Mouse (Mus musculus): ENCODE results near the gene Gm4187. TPM values are rescaled to one million over a fixed set of nuclear protein-coding genes. Genes with fewer than 3 reads are reported as not detected.

Gene Gm4187
- polyA plus RNA-seq (2015; fragmentation: Nextera tagmentation; extraction: Ambion mirVana) = not detected in 2 replicates

GRCm38 (mm10) chr7:22329617-22330016, at the start of gene Gm4187:
TSS of gene Gm4187 (minus strand) at chr7:22329717.

GRCm38 (mm10) chr7:22370939-22371338, 41.4 kb upstream of the Gm4187 start, which contains the start of gene Gm8660:
TSS of gene Gm8660 (minus strand) at chr7:22371039.

Other genes starting within 250 kb of the Gm4187 start
- gene Gm16451, start 211.5 kb downstream of the Gm4187 start, polyA plus RNA-seq (2015; fragmentation: Nextera tagmentation; extraction: Ambion mirVana) = not detected in 2 replicates
- gene Gm10666, start 195.0 kb downstream of the Gm4187 start, polyA plus RNA-seq (2015; fragmentation: Nextera tagmentation; extraction: Ambion mirVana) = not detected in 2 replicates
- not detected in 2 replicates for gene Vmn1r142, start 165.7 kb downstream of the Gm4187 start, polyA plus RNA-seq (2015; fragmentation: Nextera tagmentation; extraction: Ambion mirVana)
- gene Vmn1r143, start 140.3 kb downstream of the Gm4187 start, polyA plus RNA-seq (2015; fragmentation: Nextera tagmentation; extraction: Ambion mirVana) = not detected in 2 replicates
- not detected in 2 replicates for gene Gm8653, start 128.5 kb downstream of the Gm4187 start, polyA plus RNA-seq (2015; fragmentation: Nextera tagmentation; extraction: Ambion mirVana)
- not detected in 2 replicates for gene Gm8453, start 100.2 kb downstream of the Gm4187 start, polyA plus RNA-seq (2015; fragmentation: Nextera tagmentation; extraction: Ambion mirVana)
- gene Gm8660, start 41.3 kb upstream of the Gm4187 start, polyA plus RNA-seq (2015; fragmentation: Nextera tagmentation; extraction: Ambion mirVana) = not detected in 2 replicates
- not detected in 2 replicates for gene Vmn1r148, start 83.9 kb upstream of the Gm4187 start, polyA plus RNA-seq (2015; fragmentation: Nextera tagmentation; extraction: Ambion mirVana)
- not detected in 2 replicates for gene Vmn1r149, start 108.5 kb upstream of the Gm4187 start, polyA plus RNA-seq (2015; fragmentation: Nextera tagmentation; extraction: Ambion mirVana)
- not detected in 2 replicates for gene Gm10665, start 134.4 kb upstream of the Gm4187 start, polyA plus RNA-seq (2015; fragmentation: Nextera tagmentation; extraction: Ambion mirVana)
- not detected in 2 replicates for gene Vmn1r151, start 170.0 kb upstream of the Gm4187 start, polyA plus RNA-seq (2015; fragmentation: Nextera tagmentation; extraction: Ambion mirVana)
- not detected in 2 replicates for gene Vmn1r152, start 193.2 kb upstream of the Gm4187 start, polyA plus RNA-seq (2015; fragmentation: Nextera tagmentation; extraction: Ambion mirVana)
- gene Gm8677, start 205.2 kb upstream of the Gm4187 start, polyA plus RNA-seq (2015; fragmentation: Nextera tagmentation; extraction: Ambion mirVana) = not detected in 2 replicates
- not detected in 2 replicates for gene Gm4201, start 235.6 kb upstream of the Gm4187 start, polyA plus RNA-seq (2015; fragmentation: Nextera tagmentation; extraction: Ambion mirVana)

All from neural tube, postnatal 0 days (tissue).